Mouse (Mus musculus): ENCODE measurements around the gene Myo7a.

Gene Myo7a

DNA sequence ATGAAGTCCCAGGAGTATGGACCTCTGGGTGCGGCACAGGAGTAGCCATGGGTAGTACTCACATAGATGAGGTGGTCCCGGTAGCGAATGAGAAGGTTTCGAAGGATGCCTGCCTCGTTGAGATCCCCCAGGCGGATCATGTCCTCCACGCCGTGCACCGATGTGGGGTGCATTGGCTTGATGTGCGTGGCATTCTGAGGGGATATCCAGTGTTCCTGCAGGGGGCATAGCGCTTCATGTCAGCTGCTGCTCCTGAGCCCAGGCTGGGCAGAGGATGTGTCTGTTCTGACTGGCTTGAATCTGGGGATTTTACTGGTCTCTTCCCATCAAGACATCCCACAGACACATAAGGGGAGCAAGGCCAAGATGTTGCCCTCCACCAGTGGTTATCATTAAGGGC lies 16.8 kb downstream of the Myo7a start:
- DNase-seq (ENCODE audit: low spot score): no peak

- no peak for DNase-seq (ENCODE audit: low spot score)
Observed at GRCm38 (mm10) chr7:98097557-98097956, 21.8 kb downstream of the Myo7a start.

DNA sequence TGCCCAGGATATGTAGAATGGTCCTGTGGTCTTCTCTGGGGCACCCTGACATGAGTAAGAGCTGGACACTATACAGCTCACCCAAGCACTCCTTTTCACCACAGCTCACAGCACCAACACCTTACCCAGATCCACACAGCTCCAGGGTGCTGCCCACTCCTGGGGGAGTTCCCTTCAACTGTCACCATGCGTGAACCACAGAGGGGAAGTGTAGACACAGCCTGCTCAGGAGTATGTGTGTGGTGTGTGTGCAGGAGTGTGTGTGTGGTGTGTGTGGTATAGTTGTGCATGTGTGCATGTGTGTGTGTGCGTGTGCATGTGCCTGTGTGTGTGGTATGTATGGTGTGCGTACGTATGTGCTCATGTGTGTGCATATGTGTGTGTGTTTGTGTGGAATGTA lies 23.5 kb downstream of the Myo7a start:
- DNase-seq (ENCODE audit: low spot score): no peak

- no peak for DNase-seq (ENCODE audit: low spot score)
Observed at GRCm38 (mm10) chr7:98086346-98086745, 33.0 kb downstream of the Myo7a start.

DNA sequence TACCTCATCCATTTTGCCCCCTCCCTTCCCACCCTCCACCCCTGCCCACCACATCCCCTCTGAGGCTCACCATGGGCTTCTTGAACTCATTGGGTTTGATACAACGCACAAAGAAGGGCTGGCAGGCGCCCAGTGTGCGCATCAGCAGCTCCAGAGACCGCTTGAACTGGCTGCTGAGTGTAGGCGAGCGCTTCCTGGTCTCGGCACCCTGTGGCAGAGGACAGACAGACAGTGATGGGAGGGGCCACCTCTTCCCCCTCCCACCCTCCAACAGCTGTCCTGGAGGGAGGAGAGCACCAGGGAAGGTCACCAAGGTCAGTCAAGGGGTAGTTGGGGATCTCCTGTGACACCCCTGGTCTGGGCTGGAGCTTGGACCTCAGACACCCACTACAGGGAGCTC lies 34.0 kb downstream of the Myo7a start:
- no peak for DNase-seq (ENCODE audit: low spot score)

- no peak for DNase-seq (ENCODE audit: low spot score)
Observed at GRCm38 (mm10) chr7:98084541-98085293, 34.6 kb downstream of the Myo7a start.

DNA sequence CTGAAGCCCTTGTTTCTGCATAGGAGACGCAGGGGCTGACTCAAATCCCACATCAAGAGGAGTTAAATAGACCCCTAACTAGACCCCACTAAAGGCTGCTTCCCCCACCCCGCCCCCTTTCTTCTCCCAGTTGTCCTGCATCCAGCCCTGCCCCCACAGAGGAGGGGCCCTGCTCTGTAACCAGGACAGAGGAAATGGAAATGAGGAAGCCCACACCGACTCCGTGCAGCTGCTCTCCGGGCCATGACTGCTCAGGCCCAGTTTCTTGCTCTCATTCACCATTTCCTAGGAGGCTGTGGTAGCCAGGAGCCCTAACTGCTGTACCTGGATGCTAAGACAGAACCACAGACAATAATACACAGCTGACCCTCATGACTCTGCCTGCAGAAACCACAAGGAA lies 36.9 kb downstream of the Myo7a start:
- DNase-seq (ENCODE audit: low spot score): no peak

DNA sequence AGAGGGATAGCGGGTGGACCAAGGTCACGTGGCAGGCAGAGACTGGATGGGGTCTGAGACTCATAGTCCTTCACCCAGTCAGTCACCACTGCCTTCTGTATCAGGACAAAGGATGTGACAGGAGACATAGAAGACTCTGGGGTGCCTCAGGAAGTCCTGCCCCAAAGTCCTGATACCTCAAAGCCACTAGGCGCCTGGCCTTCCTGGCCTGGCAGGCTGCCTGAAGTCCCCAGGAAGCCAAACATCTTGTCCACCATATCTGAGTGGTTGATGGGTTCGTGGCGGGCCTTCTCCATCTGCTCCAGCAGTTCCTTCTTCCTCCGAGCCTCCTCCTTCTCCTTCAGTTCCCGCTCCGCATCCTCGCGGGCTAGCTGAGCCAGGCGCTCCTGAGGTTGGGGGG lies 41.9 kb downstream of the Myo7a start:
- DNase-seq (ENCODE audit: low spot score): no peak

- DNase-seq (ENCODE audit: low spot score): peak; percentile 87
Observed at GRCm38 (mm10) chr7:98071620-98072019, 47.7 kb downstream of the Myo7a start.

GRCm38 (mm10) chr7:98066229-98066628 lies 53.1 kb downstream of the Myo7a start:
- DNase-seq (ENCODE audit: low spot score): no peak

- DNase-seq (ENCODE audit: low spot score): no peak
Observed at GRCm38 (mm10) chr7:98054942-98055341, 64.4 kb downstream of the Myo7a start.

- no peak for DNase-seq (ENCODE audit: low spot score)
Observed at GRCm38 (mm10) chr7:98054461-98054860, 64.9 kb downstream of the Myo7a start.

- peak; percentile 57 for DNase-seq (ENCODE audit: low spot score)
Observed at GRCm38 (mm10) chr7:98051980-98052379, 67.3 kb downstream of the Myo7a start.

- DNase-seq (ENCODE audit: low spot score): no peak
Observed at GRCm38 (mm10) chr7:98048101-98048824, 71.1 kb downstream of the Myo7a start.

- no peak for DNase-seq (ENCODE audit: low spot score)
Observed at GRCm38 (mm10) chr7:98002617-98003016, 116.7 kb downstream of the Myo7a start.
